Mouse (Mus musculus) retina, adult 2 months (tissue): Measurements from ENCODE around the gene Dock6.
"Not testable (repeated sequence)": the region's sequence is repeated elsewhere in the genome, so short reads cannot be mapped to it uniquely, and the experiment has no call there.

ENCODE experiments used
- DNase-seq: peaks from one replicate; pipeline ENCODE4 v3.0.0-alpha.2; 2012; ENCODE audit warnings: low read depth, low spot score

The Dock6 gene

DNA sequence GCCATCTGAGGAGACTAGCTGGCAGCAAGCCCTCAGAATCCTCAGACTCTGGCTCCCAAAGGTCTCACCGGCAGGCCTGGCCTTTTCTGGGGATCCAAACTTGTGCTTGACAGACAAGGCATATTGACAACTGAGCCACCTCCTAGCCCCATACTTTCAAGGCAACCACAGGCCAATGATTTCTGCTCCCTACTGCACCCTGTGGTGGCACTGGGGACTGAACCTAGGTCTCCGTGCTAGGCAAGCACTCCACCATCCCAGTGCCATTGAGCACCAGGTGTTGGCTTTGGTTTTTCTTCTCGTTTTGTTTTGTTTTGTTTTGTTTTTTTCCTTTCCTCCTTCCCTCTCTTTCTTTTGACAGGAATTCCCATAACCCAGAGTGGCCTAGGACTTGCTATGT lies 43.9 kb downstream of the Dock6 start:
- no peak for DNase-seq

- DNase-seq = no peak
Observed at GRCm38 (mm10) chr9:21806976-21807375, 45.5 kb downstream of the Dock6 start.

- no peak for DNase-seq
Observed at GRCm38 (mm10) chr9:21806363-21806762, 46.1 kb downstream of the Dock6 start.

DNA sequence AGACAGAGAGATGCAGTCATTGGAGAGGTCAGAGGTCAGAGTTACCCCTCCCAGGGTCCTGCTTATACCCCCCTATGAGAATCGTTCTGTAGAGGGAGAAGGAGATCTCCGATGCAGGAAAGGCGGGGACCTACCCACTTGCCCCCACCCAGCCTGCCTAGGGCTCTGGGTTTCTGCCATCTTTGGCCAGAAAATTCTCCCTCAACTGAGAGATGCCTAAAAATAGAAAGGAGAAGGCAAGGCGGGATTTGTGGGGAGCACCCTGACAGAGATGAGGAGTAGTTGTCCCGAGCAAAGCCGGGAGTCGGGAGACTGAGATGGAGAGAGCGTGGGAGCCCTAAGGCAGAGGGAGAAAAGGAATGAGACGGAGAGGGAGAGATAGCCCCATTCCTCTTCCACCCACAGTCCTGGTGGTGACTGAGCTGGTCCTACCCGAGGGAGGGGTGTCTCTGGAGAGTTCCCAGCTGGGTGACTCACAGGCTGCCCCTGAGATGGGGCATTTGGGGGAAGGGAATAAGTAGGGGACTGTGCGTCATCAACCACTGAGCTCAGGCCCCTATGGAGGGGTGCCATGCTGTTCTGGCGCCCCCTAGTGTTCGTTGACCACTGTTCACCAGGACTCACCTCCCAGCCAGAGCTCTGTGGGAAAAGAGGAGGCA lies 48.3 kb downstream of the Dock6 start:
- peak; percentile 61 for DNase-seq

- no peak for DNase-seq
Observed at GRCm38 (mm10) chr9:21801591-21801990, 50.8 kb downstream of the Dock6 start.

DNA sequence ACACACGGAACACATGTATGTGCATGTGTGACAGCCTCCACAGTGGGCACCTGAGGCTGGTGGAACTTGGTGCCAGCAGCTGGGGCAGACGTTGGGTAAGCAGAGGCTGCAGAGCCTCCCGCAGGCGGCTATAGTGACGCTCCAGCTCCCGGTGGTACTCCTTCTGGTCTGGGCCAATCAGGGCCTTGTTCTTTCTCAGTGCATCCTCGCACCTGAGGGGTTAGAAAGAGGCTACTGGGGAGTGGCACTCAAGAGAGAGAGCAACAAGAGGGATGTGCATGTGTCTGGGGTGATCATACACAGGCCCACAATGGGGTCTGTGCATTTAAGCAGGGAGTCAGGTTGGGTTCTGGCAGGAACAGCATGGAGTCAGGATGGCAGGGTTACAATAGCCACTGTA lies 51.3 kb downstream of the Dock6 start:
- no peak for DNase-seq

GRCm38 (mm10) chr9:21799010-21799350 lies 53.5 kb downstream of the Dock6 start:
- DNase-seq = no peak

- DNase-seq = peak; percentile 28
Observed at GRCm38 (mm10) chr9:21798345-21799009, 54.0 kb downstream of the Dock6 start, which contains the start of gene Kank2. Gene Kank2 (minus strand): TSS chr9:21798744.

DNA sequence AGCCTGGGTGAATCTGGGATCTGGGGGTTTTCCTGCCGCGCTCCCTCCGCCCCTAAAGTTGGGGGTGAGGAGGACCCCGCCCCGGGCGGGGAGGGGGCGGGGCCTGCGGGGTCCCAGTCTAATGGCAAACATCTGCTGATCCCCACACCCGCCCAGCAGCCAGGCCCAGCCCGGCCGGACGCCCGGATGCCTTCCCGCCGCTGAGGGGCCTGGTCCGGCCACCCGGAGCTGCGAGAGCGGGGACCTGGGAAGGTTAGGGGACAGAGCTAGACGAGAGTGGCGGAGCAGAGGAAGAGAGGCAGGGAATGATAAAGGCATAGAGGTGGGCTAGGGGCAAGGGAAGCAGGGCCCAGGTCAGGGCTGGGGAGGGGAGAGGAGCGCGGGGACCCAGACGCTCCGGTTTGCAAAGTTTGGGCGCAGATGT lies 54.5 kb downstream of the Dock6 start:
- DNase-seq = no peak

GRCm38 (mm10) chr9:21796919-21797318 lies 55.5 kb downstream of the Dock6 start:
- DNase-seq = no peak

- no peak for DNase-seq
Observed at GRCm38 (mm10) chr9:21796259-21796658, 56.2 kb downstream of the Dock6 start.

GRCm38 (mm10) chr9:21795579-21795978 lies 56.9 kb downstream of the Dock6 start:
- DNase-seq = no peak

DNA sequence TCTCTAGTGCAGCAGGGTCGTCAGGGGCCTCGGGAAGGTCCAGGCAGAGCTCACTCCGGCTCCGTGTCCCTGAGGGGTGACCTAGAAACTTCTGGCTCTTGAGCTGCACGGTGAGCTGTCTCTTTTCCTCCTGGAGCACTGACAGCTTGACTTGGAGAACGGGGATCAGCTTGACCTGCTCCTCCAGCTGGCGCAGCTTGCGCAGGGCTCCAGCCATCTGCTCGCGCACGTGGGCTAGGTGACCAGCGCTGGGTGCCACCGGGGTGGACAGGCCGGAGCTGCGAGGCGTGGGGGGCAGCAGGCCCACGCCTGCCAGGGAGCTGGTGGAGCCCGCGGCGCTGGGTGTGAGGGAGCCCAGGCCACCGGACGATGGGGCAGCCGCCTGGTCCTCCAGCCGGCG lies 57.5 kb downstream of the Dock6 start:
- DNase-seq = no peak

GRCm38 (mm10) chr9:21794344-21794834 lies 58.0 kb downstream of the Dock6 start:
- DNase-seq = no peak

GRCm38 (mm10) chr9:21793507-21793906 lies 58.9 kb downstream of the Dock6 start:
- DNase-seq = not testable (repeated sequence)

DNA sequence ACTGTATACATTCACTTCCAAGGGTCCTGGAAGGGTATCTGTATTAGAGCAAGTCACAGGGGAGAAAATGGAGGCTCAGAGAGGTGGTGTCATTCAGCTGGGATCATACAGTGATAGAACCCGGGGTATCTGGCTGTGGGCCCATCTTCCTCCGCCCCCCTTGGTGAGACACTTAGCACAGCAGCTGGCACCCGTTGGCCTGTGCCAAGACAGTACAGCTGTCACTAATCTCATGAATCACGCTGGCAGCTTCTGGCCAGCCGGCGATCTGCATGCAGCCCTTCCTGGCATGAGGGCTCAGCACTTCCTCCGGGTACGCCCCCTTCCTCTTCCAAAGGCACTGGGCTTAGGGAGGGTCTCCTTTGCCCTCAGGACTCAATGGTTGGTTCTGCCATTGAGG lies 59.8 kb downstream of the Dock6 start:
- DNase-seq = no peak

GRCm38 (mm10) chr9:21791861-21792260 lies 60.6 kb downstream of the Dock6 start:
- no peak for DNase-seq

DNA sequence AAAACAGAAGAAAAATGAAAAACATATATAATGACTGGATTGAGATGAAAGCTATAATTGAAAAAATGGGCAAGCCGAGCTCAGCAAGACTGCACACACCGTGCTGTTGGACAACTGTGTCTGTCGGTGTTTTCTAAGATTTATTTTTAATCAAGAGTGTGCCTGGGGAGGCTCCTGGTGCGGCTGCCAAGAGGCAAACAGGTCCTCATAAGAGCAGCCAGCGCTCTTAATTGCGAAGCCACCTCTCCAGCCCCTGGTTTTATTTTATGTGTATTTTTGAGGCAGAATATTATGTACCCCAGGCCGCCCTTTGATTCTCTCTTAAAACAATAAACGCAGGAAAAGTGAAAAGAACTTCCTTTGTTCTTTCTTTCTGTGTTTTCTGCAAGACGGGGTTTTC lies 64.2 kb downstream of the Dock6 start:
- DNase-seq = no peak

- DNase-seq = no peak
Observed at GRCm38 (mm10) chr9:21787654-21788053, 64.8 kb downstream of the Dock6 start.

DNA sequence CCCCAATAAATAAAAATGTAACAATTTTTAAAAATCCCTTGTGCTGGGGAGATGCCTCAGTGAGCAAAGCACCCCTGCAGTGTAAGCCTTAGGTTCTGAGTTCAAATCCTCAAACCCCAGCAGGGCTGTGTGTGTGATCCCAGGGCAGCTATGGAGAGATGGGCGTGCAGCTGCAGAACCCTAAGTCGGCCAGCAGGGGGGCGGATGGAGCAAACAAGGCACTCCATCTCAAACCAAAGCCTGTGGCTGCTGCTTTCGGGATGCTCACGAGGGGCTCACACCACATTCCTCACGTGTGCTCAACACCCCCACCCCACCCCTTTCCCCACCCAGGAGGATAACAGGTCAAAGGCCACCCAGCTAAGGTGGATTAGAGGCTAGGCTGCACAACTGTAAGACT lies 65.5 kb downstream of the Dock6 start:
- no peak for DNase-seq

- not testable (repeated sequence) for DNase-seq
Observed at GRCm38 (mm10) chr9:21786309-21786708, 66.1 kb downstream of the Dock6 start.

DNA sequence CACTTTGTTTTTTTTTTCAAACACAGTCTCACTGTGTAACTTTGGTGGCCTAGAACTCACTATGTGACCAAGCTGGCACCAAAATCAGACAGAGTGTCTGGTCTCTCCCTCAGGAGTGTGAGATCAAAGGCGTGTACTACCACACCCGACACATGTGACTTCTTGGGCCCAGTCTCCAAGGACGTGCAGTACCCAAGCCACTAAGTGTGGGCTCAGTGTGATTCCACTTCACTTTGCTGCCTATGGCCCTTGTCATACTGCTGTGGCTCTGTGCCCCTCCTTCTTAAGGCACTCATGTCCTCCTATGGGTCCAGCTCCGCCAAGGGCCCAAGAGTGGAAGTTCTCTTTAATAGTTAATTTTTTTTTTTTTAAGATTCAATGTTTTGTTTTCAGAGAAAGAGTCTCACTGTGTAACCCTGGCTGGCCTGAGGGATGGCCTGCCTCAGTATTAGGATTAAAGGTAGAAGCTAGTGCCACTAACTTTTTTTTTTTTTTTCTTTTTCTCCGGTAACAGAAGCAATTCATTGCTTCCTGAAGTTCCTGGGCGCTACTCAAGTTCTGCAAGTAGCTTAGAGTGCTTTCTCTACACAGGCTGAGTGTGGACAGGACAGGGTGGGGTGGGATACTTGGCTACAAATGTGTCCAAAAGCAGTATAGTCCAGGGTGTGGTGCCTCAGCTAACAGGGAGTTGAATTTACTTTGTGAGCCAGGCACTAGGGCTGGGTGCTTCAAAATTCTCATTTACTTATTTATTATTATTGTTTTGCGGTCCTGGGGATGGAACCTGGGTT lies 67.7 kb downstream of the Dock6 start:
- DNase-seq = no peak
